Mouse (Mus musculus) lung, postnatal 0 days (tissue): ENCODE data around the gene Pde10a. TPM values are rescaled to one million over a fixed set of nuclear protein-coding genes. Genes with fewer than 3 reads are reported as not detected.

Source experiments
- ATAC-seq: fragments of 200-750 bp; cut with Nextera tagmentation; 2 replicates; pipeline ENCODE4 v1.8.0; 2017; ENCODE audit warnings: moderate library complexity
- DNase-seq: peaks from one replicate; pipeline ENCODE4 v3.0.0-alpha.2; 2016; ENCODE audit warnings: low spot score
- H3K27ac ChIP-seq: fragments of 300-500 bp; sonication (generic); 2 replicates; pipeline ENCODE4 v1.5.1; 2014; ENCODE audit warnings: antibody characterized with exemption, mild to moderate bottlenecking, low read length, mixed read lengths
- H3K27me3 ChIP-seq: fragments of 300-500 bp; sonication (generic); replicated peaks from 2 replicates; pipeline ENCODE4 v1.6.1; 2014; ENCODE audit warnings: low read length, mixed read lengths; ENCODE audit not compliant: insufficient read depth
- H3K36me3 ChIP-seq: fragments of 300-500 bp; sonication (generic); 2 replicates; pipeline ENCODE4 v1.6.1; 2014; ENCODE audit warnings: low read length, mixed read lengths; ENCODE audit not compliant: insufficient read depth
- H3K4me1 ChIP-seq: fragments of 300-500 bp; sonication (generic); 2 replicates; pipeline ENCODE4 v1.6.1; 2014; ENCODE audit warnings: antibody characterized with exemption, low read depth, low read length, mixed read lengths; ENCODE audit not compliant: insufficient read depth
- H3K4me2 ChIP-seq: fragments of 300-500 bp; sonication (generic); replicated peaks from 2 replicates; pipeline ENCODE4 v1.6.1; 2014; ENCODE audit warnings: low read depth, mild to moderate bottlenecking, low read length, moderate library complexity, mixed read lengths
- H3K4me3 ChIP-seq: fragments of 300-500 bp; sonication (generic); 2 replicates; pipeline ENCODE4 v1.5.1; 2014; ENCODE audit warnings: low read depth, low read length
- H3K9ac ChIP-seq: fragments of 300-500 bp; sonication (generic); replicated peaks from 2 replicates; pipeline ENCODE4 v1.6.1; 2014; ENCODE audit warnings: low read depth, mild to moderate bottlenecking
- H3K9me3 ChIP-seq: fragments of 300-500 bp; sonication (generic); 2 replicates; pipeline ENCODE4 v1.6.1; 2016; ENCODE audit warnings: low read length, mixed read lengths
- CTCF ChIP-seq: IDR thresholded peaks from 2 replicates; pipeline ENCODE4 v1.5.1; 2016; ENCODE audit warnings: antibody characterized with exemption, mild to moderate bottlenecking
- EP300 ChIP-seq: IDR thresholded peaks from 2 replicates; pipeline ENCODE4 v1.6.1; 2016; ENCODE audit warnings: antibody characterized with exemption, mild to moderate bottlenecking, control low read depth
- WGBS: fragments of 180-500 bp; shearing (Covaris S2); extraction: QIAGEN DNeasy Blood & Tissue Kit; methylation state at CpG from one replicate; pipeline ENCODE4 v1.1.7; 2014; 5-methylcytosine and 5-hydroxymethylcytosine counted together
- polyA plus RNA-seq: library from polyadenylated mRNA; unstranded; fragments of >200 nt; fragmentation: Nextera tagmentation; extraction: Ambion mirVana; gene quantifications from 2 replicates; pipeline ENCODE4 v1.2.1, GENCODE M21; 2015

Gene Pde10a
- polyA plus RNA-seq, 1 experiment from 2014 or later = 0.86 TPM

DNA sequence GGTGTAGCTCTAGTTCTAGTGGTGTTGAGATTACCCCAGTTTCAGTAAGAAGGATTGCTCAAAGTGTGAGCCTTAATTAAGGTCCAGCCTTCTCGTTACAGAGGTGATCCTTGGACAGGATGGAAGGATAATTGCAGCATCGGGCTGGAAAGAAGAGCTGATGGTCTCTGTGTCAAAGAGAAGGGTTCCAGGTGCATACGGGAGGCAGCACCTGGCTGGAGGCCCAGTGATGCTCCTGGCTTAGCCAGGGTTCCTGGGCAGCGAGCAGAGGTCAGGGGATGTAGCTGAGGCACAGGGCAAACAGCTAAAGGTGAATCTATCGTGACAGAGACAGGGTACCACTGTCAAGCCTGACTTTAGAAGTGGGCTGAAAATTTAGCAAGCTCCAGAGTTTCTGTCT, 290.7 kb downstream of the Pde10a start:
- 82% methylated on average over 5 of the region's 5 CpGs for WGBS
- DNase-seq (no peak), ATAC-seq (no peak)
- Histone ChIP-seq H3K4me1 (no peaks in the 10 kb centered on the region), H3K4me3 (no peak overlapping the region), H3K27ac (no peak overlapping the region), H3K9ac (no peak overlapping the region), H3K27me3 (no peaks in the 10 kb centered on the region), H3K4me2 (no peak overlapping the region), H3K36me3 (no peaks in the 10 kb centered on the region), H3K9me3 (no peaks in the 10 kb centered on the region)
- TF ChIP-seq CTCF (no peak), EP300 (no peak)

DNA sequence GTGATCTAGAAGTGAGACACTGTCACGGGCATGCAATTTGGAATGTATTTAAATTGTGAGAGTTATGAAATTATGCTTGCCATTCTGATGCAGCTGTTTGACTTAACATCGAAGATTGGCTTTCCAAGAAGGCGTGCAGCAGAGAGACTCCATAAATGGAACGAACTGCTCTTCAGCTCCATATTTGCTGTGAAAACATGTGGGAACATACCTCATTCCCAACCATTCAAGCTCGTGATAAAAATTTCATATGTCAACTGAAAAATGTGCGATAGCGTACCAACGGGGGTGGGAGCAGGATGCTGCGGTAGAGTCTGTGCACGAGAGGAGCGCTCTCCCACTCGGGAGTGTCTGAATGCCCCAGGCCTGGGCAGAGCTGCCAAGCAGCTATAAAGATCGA, 293.5 kb downstream of the Pde10a start:
- 77% methylated on average over 13 of the region's 13 CpGs for WGBS

DNA sequence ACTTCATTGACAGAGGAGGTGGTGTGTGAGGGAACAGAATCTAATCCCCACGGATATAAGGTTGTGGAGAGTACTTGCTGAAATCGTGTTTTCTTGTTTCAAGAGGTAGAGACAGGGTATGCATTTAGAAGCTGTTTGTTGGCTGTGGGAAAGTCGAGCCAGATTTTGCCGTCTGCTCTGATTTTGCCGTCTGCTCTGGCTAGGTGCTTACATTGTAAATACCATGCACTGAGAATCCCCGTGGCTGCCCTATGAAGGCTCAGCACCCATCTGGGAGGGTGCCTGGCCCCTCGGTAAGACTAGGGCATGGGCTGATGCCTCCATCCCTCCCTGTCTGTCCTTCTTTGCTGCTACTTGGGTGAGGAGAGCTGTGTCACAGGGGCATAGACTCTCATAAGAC, 298.4 kb downstream of the Pde10a start:
- Histone ChIP-seq H3K9me3 (no peaks in the 10 kb centered on the region), H3K4me3 (no peak overlapping the region), H3K27ac (no peak overlapping the region), H3K27me3 (no peaks in the 10 kb centered on the region), H3K4me2 (no peak overlapping the region), H3K36me3 (no peaks in the 10 kb centered on the region), H3K4me1 (no peaks in the 10 kb centered on the region), H3K9ac (no peak overlapping the region)
- DNase-seq (no peak), ATAC-seq (no peak)
- no peak for TF ChIP-seq CTCF
- no peak for TF ChIP-seq EP300
- 64% methylated on average over 7 of the region's 7 CpGs for WGBS

More for the DNA sequence above, 293.5 kb downstream of the Pde10a start:
- Histone ChIP-seq H3K4me1 (no peaks in the 10 kb centered on the region), H3K9me3 (no peaks in the 10 kb centered on the region), H3K9ac (no peak overlapping the region), H3K4me2 (no peak overlapping the region), H3K27me3 (no peaks in the 10 kb centered on the region), H3K27ac (no peak overlapping the region), H3K36me3 (no peaks in the 10 kb centered on the region), H3K4me3 (no peak overlapping the region)
- DNase-seq (no peak), ATAC-seq (no peak)
- TF ChIP-seq CTCF (no peak), EP300 (no peak)

DNA sequence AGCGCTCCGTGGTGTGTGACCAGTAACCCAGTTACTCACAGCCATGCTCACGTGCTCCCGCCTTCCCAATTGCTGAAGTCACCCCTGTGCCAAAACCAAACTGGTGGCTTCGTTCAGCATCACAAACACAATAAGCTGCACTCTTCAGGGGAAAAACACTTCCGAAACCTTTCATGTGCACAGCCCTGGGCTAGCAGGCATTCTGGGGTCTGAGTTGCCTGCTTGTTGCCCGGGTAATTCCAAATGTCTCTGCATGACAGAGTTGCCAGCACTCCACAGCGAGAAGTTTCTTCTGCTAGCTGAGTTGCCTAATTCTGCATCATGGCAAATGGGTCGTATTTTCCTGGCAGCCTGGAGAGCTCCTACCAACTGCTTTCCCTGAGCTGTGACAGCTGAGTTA, 302.0 kb downstream of the Pde10a start:
- no peak for TF ChIP-seq CTCF
- no peak for TF ChIP-seq EP300
- no peak for ATAC-seq
- Histone ChIP-seq H3K4me3 (no peak overlapping the region), H3K9ac (no peak overlapping the region), H3K27ac (no peak overlapping the region), H3K9me3 (no peaks in the 10 kb centered on the region), H3K36me3 (no peaks in the 10 kb centered on the region), H3K27me3 (no peaks in the 10 kb centered on the region), H3K4me2 (no peak overlapping the region), H3K4me1 (no peaks in the 10 kb centered on the region)
- 78% methylated on average over 9 of the region's 9 CpGs for WGBS
- no peak for DNase-seq

DNA sequence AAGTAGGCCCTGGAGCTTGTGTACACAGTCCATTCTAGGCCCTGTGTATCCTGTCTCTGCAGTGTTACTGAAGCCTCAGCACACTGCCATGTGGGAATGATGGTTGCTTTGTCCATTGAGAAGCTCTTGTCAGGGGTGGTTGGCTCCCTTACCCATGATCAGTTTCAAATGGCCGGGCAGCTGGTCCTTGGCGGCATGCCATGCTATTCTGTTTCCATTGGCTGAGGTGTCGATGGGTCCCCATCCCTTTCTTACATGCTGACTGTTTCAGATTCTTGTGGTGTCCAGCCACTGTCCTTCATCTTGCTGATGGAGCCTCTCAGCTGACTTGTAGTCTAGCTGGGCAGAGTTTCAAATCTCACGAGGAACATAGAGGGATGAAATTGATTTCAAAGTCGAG, 305.8 kb downstream of the Pde10a start:
- Histone ChIP-seq H3K36me3 (no peaks in the 10 kb centered on the region), H3K9ac (no peak overlapping the region), H3K4me1 (no peaks in the 10 kb centered on the region), H3K4me3 (no peak overlapping the region), H3K9me3 (no peaks in the 10 kb centered on the region), H3K27ac (no peak overlapping the region), H3K4me2 (no peak overlapping the region), H3K27me3 (no peaks in the 10 kb centered on the region)
- DNase-seq = no peak
- no peak for ATAC-seq
- 89% methylated on average over 5 of the region's 5 CpGs for WGBS
- no peak for TF ChIP-seq CTCF
- TF ChIP-seq EP300 = no peak

DNA sequence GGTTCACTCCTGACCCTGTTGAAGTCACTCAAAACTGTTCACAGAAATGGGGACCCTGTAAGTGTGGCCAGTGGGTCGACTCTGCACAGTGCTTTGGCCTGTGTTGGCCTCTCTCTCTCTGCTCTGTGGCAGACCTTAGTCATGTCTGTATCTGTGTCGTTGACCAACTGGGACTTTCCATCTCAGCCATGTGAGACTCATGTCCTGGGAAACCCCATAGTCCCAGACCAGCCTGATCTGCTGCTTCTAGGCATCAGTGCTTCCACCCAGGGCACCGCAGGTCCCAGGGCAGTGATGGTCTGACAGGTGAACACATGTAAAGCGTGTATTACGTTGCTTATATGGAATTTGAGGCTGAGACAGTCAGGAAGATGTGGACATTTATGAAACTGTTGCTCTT, 311.1 kb downstream of the Pde10a start:
- no peaks in the 10 kb centered on the region for H3K36me3 ChIP-seq
- no peak for DNase-seq
- no peak for TF ChIP-seq CTCF
- TF ChIP-seq EP300 = no peak
- H3K9me3 ChIP-seq = no peaks in the 10 kb centered on the region
- H3K4me1 ChIP-seq = peaks cover 3% of the 10 kb centered on the region; the same call in 1 of the 2 replicates
- H3K4me2 ChIP-seq = no peak overlapping the region
- 86% methylated on average over 5 of the region's 5 CpGs for WGBS
- H3K27ac ChIP-seq = no peak overlapping the region
- no peak overlapping the region for H3K9ac ChIP-seq
- H3K27me3 ChIP-seq = no peaks in the 10 kb centered on the region
- no peak for ATAC-seq
- H3K4me3 ChIP-seq = no peak overlapping the region

DNA sequence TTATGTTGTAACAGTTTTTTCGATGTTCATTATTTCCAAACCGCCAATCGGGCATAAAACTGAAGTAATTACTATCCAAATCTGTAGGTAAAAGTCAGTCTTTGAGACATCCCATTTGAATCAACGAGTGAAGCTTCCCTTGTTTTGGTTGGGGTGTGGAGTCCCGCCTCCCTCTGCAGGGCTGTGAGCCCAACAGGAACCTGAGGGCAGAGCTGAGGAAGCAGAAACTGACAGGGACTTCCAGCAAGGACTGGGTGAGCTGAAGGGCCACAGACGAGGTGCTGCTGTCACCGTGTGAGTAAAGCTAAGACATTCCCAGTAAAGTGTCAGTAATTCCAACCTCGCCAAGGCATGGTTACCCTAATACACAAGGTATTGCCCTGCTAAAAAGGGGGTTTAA, 313.1 kb downstream of the Pde10a start:
- no peak overlapping the region for H3K9ac ChIP-seq
- 46% methylated on average over 8 of the region's 8 CpGs for WGBS
- H3K27ac ChIP-seq = no peak overlapping the region
- no peak overlapping the region for H3K4me3 ChIP-seq
- no peaks in the 10 kb centered on the region for H3K9me3 ChIP-seq
- peaks cover 3% of the 10 kb centered on the region; the same call in 1 of the 2 replicates for H3K4me1 ChIP-seq
- TF ChIP-seq CTCF (no peak), EP300 (no peak)
- ATAC-seq = no peak
- H3K36me3 ChIP-seq = no peaks in the 10 kb centered on the region
- no peak for DNase-seq
- H3K4me2 ChIP-seq = no peak overlapping the region
- H3K27me3 ChIP-seq = no peaks in the 10 kb centered on the region
